Mouse (Mus musculus) forebrain, embryonic 10.5 days (tissue): ENCODE results near the gene Otoa. TPM values are rescaled to one million over a fixed set of nuclear protein-coding genes. Genes with fewer than 3 reads are reported as not detected.
A peak's percentile ranks its signal among the peaks of the same experiment; 100 is the strongest.

Source experiments
- DNase-seq: peaks from one replicate; pipeline ENCODE4 v3.0.0-alpha.2; 2017; ENCODE audit warnings: low spot score; ENCODE audit errors: extremely low spot score
- H3K27ac ChIP-seq: fragments of 300-500 bp; sonication (generic); 2 replicates; pipeline ENCODE4 v1.5.1; 2016; ENCODE audit warnings: mild to moderate bottlenecking
- H3K27me3 ChIP-seq: fragments of 300-500 bp; sonication (generic); 2 replicates; pipeline ENCODE4 v1.6.1; 2016; ENCODE audit warnings: mild to moderate bottlenecking; ENCODE audit not compliant: poor library complexity, severe bottlenecking
- H3K36me3 ChIP-seq: fragments of 300-500 bp; sonication (generic); replicated peaks from 2 replicates; pipeline ENCODE4 v1.6.1; 2016; ENCODE audit warnings: mild to moderate bottlenecking, moderate library complexity
- H3K4me1 ChIP-seq: fragments of 300-500 bp; sonication (generic); 2 replicates; pipeline ENCODE4 v1.6.1; 2016
- H3K4me3 ChIP-seq: fragments of 300-500 bp; sonication (generic); 2 replicates; pipeline ENCODE4 v1.5.1; 2016; ENCODE audit warnings: mild to moderate bottlenecking, moderate library complexity
- H3K9me3 ChIP-seq: fragments of 300-500 bp; sonication (generic); 2 replicates; pipeline ENCODE4 v1.6.1; 2016; ENCODE audit warnings: mild to moderate bottlenecking, moderate library complexity
- WGBS: fragments of 180-500 bp; shearing (Covaris S2); methylation state at CpG from one replicate; pipeline ENCODE4 v1.1.7; 2016; 5-methylcytosine and 5-hydroxymethylcytosine counted together
- polyA plus RNA-seq: library from polyadenylated mRNA; unstranded; fragments of >200 nt; fragmentation: Nextera tagmentation; extraction: Ambion mirVana; gene quantifications from 2 replicates; pipeline ENCODE4 v1.2.1, GENCODE M21; 2016

Otoa gene
- polyA plus RNA-seq, 1 experiment from 2014 or later, result 0.14 TPM

DNA sequence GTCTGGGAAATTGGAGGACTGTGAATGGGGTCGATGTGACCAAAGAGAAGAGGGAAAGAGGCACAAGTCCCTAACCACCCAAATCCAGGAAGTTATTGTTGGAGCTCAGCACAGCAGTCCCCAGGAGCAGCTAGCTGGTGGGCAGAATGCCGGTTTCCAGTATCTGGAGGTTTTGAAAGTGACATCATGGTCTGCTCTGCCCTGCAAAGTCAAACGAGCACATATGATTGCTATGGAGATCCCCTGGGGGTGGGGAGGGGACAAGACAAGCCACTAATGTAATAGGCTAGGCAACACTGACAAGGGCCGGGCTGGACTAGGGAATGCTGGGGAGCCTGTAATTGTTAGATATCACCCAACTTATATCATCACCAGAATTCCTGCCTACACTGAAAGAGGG lies 4.0 kb downstream of the Otoa start:
- Histone ChIP-seq H3K4me1 (peaks cover 17% of the 10 kb centered on the region), H3K27ac (peak overlapping the region; percentile 2; the same call in 1 of the 2 replicates), H3K4me3 (no peak overlapping the region), H3K9me3 (no peaks in the 10 kb centered on the region), H3K27me3 (no peaks in the 10 kb centered on the region), H3K36me3 (peaks cover 10% of the 10 kb centered on the region; the same call in 1 of the 2 replicates)
- 20% methylated on average over 4 of the region's 4 CpGs for WGBS
- no peak for DNase-seq

- WGBS, result 74% methylated on average over 5 of the region's 5 CpGs
- Histone ChIP-seq H3K36me3 (no peaks in the 10 kb centered on the region), H3K4me1 (peaks cover 17% of the 10 kb centered on the region), H3K9me3 (no peaks in the 10 kb centered on the region), H3K27ac (no peak overlapping the region), H3K4me3 (no peak overlapping the region), H3K27me3 (no peaks in the 10 kb centered on the region)
- no peak for DNase-seq
Observed at GRCm38 (mm10) chr7:121088745-121089144, 7.3 kb downstream of the Otoa start.

GRCm38 (mm10) chr7:121090748-121091147 lies 9.3 kb downstream of the Otoa start:
- Histone ChIP-seq H3K27me3 (no peaks in the 10 kb centered on the region), H3K27ac (no peak overlapping the region), H3K4me3 (no peak overlapping the region), H3K36me3 (no peaks in the 10 kb centered on the region), H3K9me3 (no peaks in the 10 kb centered on the region), H3K4me1 (peaks cover 5% of the 10 kb centered on the region)
- no peak for DNase-seq
- WGBS, result 94% methylated on average over 7 of the region's 7 CpGs

DNA sequence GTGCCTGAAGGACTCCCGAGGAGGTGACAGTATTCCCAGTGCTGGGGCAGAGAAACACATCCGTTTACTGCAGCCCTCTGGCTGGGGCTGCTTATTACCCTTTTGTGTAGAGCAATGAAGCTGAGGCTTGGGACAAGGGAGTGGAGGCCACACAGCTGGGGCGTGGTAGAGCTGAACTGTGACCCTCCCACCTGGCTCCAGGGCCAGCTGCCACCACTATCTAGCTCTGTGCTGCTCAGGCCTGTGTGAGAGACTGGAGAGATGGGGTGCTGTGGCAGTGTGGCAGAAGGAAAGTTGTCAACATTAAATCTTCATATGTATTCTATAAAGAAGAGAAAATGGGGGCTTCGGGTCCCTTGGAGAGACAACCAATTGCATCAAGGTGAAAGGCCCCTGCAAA lies 11.6 kb downstream of the Otoa start:
- DNase-seq, result no peak
- Histone ChIP-seq H3K27me3 (no peaks in the 10 kb centered on the region), H3K36me3 (no peaks in the 10 kb centered on the region), H3K4me3 (no peak overlapping the region), H3K27ac (no peak overlapping the region), H3K9me3 (no peaks in the 10 kb centered on the region), H3K4me1 (no peaks in the 10 kb centered on the region)
- 80% methylated on average over 4 of the region's 4 CpGs for WGBS

- DNase-seq, result no peak
- WGBS, result 74% methylated on average over 10 of the region's 10 CpGs
Observed at GRCm38 (mm10) chr7:121098614-121099389, 17.4 kb downstream of the Otoa start.

DNA sequence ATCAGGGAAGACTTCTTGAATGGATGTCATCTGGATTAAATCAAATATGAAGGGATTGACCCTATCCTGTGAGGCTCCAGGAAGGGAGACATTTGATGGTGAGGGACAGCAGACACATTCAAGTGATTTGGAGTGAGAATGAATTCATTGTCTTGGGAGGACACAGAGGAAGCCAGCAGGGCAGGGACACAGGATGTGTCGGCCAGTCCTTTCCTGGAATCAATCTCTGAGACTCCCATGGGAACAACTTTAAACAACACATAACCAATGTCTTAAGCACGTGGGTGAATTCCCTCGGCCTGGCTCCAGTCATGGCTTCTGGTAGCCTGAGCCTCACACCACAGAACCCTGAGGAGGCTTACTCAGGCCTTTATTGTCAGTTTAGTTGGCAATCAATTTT lies 26.4 kb downstream of the Otoa start:
- no peaks in the 10 kb centered on the region for H3K9me3 ChIP-seq
- no peaks in the 10 kb centered on the region for H3K27me3 ChIP-seq
- no peaks in the 10 kb centered on the region for H3K4me1 ChIP-seq
- 74% methylated on average over 3 of the region's 3 CpGs for WGBS
- H3K36me3 ChIP-seq, result no peaks in the 10 kb centered on the region
- H3K4me3 ChIP-seq, result no peak overlapping the region
- H3K27ac ChIP-seq, result no peak overlapping the region
- no peak for DNase-seq

More at GRCm38 (mm10) chr7:121098614-121099389, 17.4 kb downstream of the Otoa start:
- H3K36me3 ChIP-seq, result no peaks in the 10 kb centered on the region
- no peaks in the 10 kb centered on the region for H3K27me3 ChIP-seq
- H3K4me1 ChIP-seq, result no peaks in the 10 kb centered on the region
- H3K27ac ChIP-seq, result no peak overlapping the region
- H3K9me3 ChIP-seq, result no peaks in the 10 kb centered on the region
- H3K4me3 ChIP-seq, result no peak overlapping the region

DNA sequence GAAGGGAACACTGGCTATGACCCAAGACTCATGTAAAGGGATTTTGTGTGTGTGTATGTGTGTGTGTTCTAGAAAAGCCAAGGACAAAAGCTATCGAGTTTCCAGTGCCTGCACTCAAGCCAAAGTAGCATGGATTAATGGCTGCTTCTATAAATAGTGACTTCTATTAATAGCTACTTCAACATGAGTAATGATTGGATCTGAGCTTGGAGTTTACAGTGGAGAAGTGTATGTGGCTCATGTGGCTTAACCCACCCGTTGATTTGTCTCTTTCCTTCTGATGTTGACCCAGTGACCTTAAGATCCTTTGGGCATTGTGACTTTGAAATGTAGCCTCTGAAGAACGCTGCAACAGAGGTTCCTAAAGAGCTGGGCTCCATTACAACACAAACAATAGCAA lies 29.9 kb downstream of the Otoa start:
- no peaks in the 10 kb centered on the region for H3K27me3 ChIP-seq
- DNase-seq, result no peak
- H3K4me1 ChIP-seq, result no peaks in the 10 kb centered on the region
- no peaks in the 10 kb centered on the region for H3K9me3 ChIP-seq
- no peaks in the 10 kb centered on the region for H3K36me3 ChIP-seq
- WGBS, result 56% methylated on average over 3 of the region's 3 CpGs
- H3K27ac ChIP-seq, result no peak overlapping the region
- H3K4me3 ChIP-seq, result no peak overlapping the region

DNA sequence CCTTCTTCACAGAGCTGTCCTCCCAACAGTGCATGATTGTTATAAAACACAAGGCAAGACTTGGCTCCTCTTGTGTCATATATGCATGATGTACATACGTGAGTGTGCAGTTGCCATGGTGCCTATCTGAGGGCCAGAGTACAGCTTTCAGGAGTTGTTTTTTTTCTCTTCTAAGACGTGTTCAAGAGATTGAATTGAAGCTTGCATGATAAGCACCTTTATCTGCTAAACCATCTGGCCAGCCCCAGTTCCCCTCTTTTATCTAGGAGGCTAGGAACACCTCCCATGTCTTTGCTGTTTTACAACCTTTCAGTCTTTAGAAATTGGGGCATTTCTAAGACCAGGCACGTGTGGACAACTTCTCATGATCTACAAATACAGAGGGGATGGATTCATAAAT lies 30.3 kb downstream of the Otoa start:
- Histone ChIP-seq H3K27ac (no peak overlapping the region), H3K4me3 (no peak overlapping the region), H3K4me1 (no peaks in the 10 kb centered on the region), H3K36me3 (no peaks in the 10 kb centered on the region), H3K27me3 (no peaks in the 10 kb centered on the region), H3K9me3 (no peaks in the 10 kb centered on the region)
- WGBS, result 85% methylated on average over 3 of the region's 3 CpGs
- DNase-seq, result no peak

- Histone ChIP-seq H3K9me3 (no peaks in the 10 kb centered on the region), H3K27ac (0 out of 2 replicates have a peak overlapping the region, but pooled peaks have one; percentile 44), H3K36me3 (no peaks in the 10 kb centered on the region), H3K4me1 (peaks cover 3% of the 10 kb centered on the region; the same call in 1 of the 2 replicates), H3K27me3 (no peaks in the 10 kb centered on the region), H3K4me3 (no peak overlapping the region)
- WGBS, result 14% methylated on average over 10 of the region's 10 CpGs
- peak; percentile 70 for DNase-seq
Observed at GRCm38 (mm10) chr7:121120143-121120818, 38.8 kb downstream of the Otoa start.

- H3K9me3 ChIP-seq, result no peaks in the 10 kb centered on the region
- no peak overlapping the region for H3K27ac ChIP-seq
- H3K4me3 ChIP-seq, result no peak overlapping the region
- no peaks in the 10 kb centered on the region for H3K4me1 ChIP-seq
- 93% methylated on average over 2 of the region's 2 CpGs for WGBS
- H3K27me3 ChIP-seq, result no peaks in the 10 kb centered on the region
- no peaks in the 10 kb centered on the region for H3K36me3 ChIP-seq
- DNase-seq, result no peak
Observed at GRCm38 (mm10) chr7:121130837-121131236, 49.4 kb downstream of the Otoa start.

- WGBS, result 89% methylated on average over 5 of the region's 5 CpGs
- DNase-seq, result no peak
- Histone ChIP-seq H3K36me3 (no peaks in the 10 kb centered on the region), H3K4me1 (peaks cover 10% of the 10 kb centered on the region), H3K27ac (no peak overlapping the region), H3K4me3 (no peak overlapping the region), H3K9me3 (no peaks in the 10 kb centered on the region), H3K27me3 (no peaks in the 10 kb centered on the region)
Observed at GRCm38 (mm10) chr7:121141274-121141673, 59.8 kb downstream of the Otoa start.

DNA sequence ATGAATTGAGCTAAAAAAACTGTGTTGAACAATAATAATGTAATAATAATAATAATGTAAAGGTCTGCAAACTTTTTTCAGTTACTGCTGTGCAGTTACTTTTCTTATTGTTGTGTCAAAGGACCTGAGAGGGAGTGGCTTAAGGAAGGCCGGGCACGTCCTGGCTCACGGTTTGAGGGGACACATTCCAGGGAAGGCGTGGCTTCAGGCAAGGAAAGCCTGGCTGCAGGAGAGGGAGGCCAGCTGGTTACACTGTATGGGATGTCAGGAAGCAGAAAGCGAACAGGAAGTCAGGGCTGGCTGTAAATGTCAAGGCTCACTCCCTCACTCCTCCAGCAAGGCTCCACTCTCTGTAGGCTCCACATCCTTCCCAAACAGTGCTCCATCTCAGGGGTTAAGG lies 69.2 kb downstream of the Otoa start:
- Histone ChIP-seq H3K36me3 (no peaks in the 10 kb centered on the region), H3K4me3 (no peak overlapping the region), H3K9me3 (no peaks in the 10 kb centered on the region), H3K27me3 (no peaks in the 10 kb centered on the region), H3K27ac (no peak overlapping the region), H3K4me1 (no peaks in the 10 kb centered on the region)
- DNase-seq, result no peak
- 81% methylated on average over 5 of the region's 5 CpGs for WGBS

- no peak overlapping the region for H3K27ac ChIP-seq
- no peak overlapping the region for H3K4me3 ChIP-seq
- peaks cover 4% of the 10 kb centered on the region; the same call in 1 of the 2 replicates for H3K4me1 ChIP-seq
- no peaks in the 10 kb centered on the region for H3K9me3 ChIP-seq
- WGBS, result 99% methylated on average over 2 of the region's 2 CpGs
- no peaks in the 10 kb centered on the region for H3K36me3 ChIP-seq
- no peaks in the 10 kb centered on the region for H3K27me3 ChIP-seq
- DNase-seq, result no peak
Observed at GRCm38 (mm10) chr7:121152186-121152585, 70.7 kb downstream of the Otoa start.
